Mouse (Mus musculus) left cerebral cortex, adult 2 months (tissue): ENCODE results near the gene Tph2. TPM values are rescaled to one million over a fixed set of nuclear protein-coding genes. Genes with fewer than 3 reads are reported as not detected.
"Not testable (repeated sequence)": the region's sequence is repeated elsewhere in the genome, so short reads cannot be mapped to it uniquely, and the experiment has no call there.

Experiments
- DNase-seq, 2 experiments: peaks; one replicate each; pipeline ENCODE4 v3.0.0; 2021 to 2022; ENCODE audit warnings: low spot score in 2 of 2, mixed read lengths in 1 of 2; ENCODE audit errors: extremely low spot score in 1 of 2
- H3K27ac ChIP-seq: fragments of 200-600 bp; 2 replicates; pipeline ENCODE4 v1.8.1; 2022
- H3K4me3 ChIP-seq: fragments of 200-600 bp; 2 replicates; pipeline ENCODE4 v1.8.1; 2022
- CTCF ChIP-seq: fragments of 200-600 bp; IDR thresholded peaks from 2 replicates; pipeline ENCODE4 v1.8.1; 2022; ENCODE audit warnings: antibody characterized with exemption, mild to moderate bottlenecking, moderate library complexity
- intact Hi-C: fragments of 180-260 bp; cut with DNase I; formaldehyde crosslinking; loops from one replicate; pipeline ENCODE4 v1.15.1; 2025
- long read RNA-seq, 2 experiments: library from polyadenylated mRNA; stranded (forward); transcript quantifications; one replicate each; pipeline ENCODE4 v2.0.0; 2021; ENCODE audit warnings: borderline mapping rate in 2 of 2
- total RNA-seq, 2 experiments: library from RNA; stranded (reverse); gene quantifications; 2 replicates each; pipeline ENCODE4 v1.2.3; 2021

The Tph2 gene
- total RNA-seq = under 1 TPM; 0.72 to 0.79 TPM
- long read RNA-seq, experiment 1 = 0 reads
- long read RNA-seq, experiment 2 = 0 reads

- H3K4me3 ChIP-seq = no peak within 1 kb of the TSS
- no peak within 1 kb of the TSS for H3K27ac ChIP-seq
- DNase-seq = peak; percentile 29 to 54
- intact Hi-C loops = no loop called here
- peak; percentile 65 for TF ChIP-seq CTCF
Observed at GRCm38 (mm10) chr10:115184697-115185096, at the start of gene Tph2. TSS of gene Tph2 (minus strand) at chr10:115185022.

GRCm38 (mm10) chr10:115233798-115234197 is 49.0 kb upstream of the Tph2 start:
- Histone ChIP-seq H3K27ac (no peak overlapping the region), H3K4me3 (no peak overlapping the region)
- intact Hi-C loops = no loop called here
- TF ChIP-seq CTCF = no peak
- DNase-seq = no peak

- Histone ChIP-seq H3K27ac (no peak overlapping the region), H3K4me3 (no peak overlapping the region)
- intact Hi-C loops = no loop called here
- DNase-seq = no peak
- TF ChIP-seq CTCF = peak; percentile 11
Observed at GRCm38 (mm10) chr10:115232513-115232912, 47.7 kb upstream of the Tph2 start.

GRCm38 (mm10) chr10:115229023-115229422 is 44.2 kb upstream of the Tph2 start:
- intact Hi-C loops = no loop called here
- Histone ChIP-seq H3K4me3 (no peak overlapping the region), H3K27ac (no peak overlapping the region)
- DNase-seq = no peak
- no peak for TF ChIP-seq CTCF

- H3K4me3 ChIP-seq = no peak overlapping the region
- no peak overlapping the region for H3K27ac ChIP-seq
- no peak for TF ChIP-seq CTCF
- DNase-seq = no peak
- intact Hi-C loops = no loop called here
Observed at GRCm38 (mm10) chr10:115226586-115226985, 41.8 kb upstream of the Tph2 start.

GRCm38 (mm10) chr10:115223845-115224244 is 39.0 kb upstream of the Tph2 start:
- Histone ChIP-seq H3K27ac (no peak overlapping the region), H3K4me3 (no peak overlapping the region)
- DNase-seq = no peak
- TF ChIP-seq CTCF = no peak
- intact Hi-C loops = no loop called here

- no peak for TF ChIP-seq CTCF
- H3K4me3 ChIP-seq = no peak overlapping the region
- H3K27ac ChIP-seq = no peak overlapping the region
- intact Hi-C loops = no loop called here
- no peak for DNase-seq
Observed at GRCm38 (mm10) chr10:115212916-115213580, 28.2 kb upstream of the Tph2 start.

- intact Hi-C loops = loop anchor here (10.0 kb wide), 1 partner anchor 209 kb away; no protein-coding TSS in a partner anchor
- Histone ChIP-seq H3K4me3 (no peak overlapping the region), H3K27ac (no peak overlapping the region)
- DNase-seq = no peak
- TF ChIP-seq CTCF = no peak
Observed at GRCm38 (mm10) chr10:115205825-115206224, 21.0 kb upstream of the Tph2 start.

GRCm38 (mm10) chr10:115205284-115205683 is 20.5 kb upstream of the Tph2 start:
- no peak for TF ChIP-seq CTCF
- Histone ChIP-seq H3K4me3 (no peak overlapping the region), H3K27ac (no peak overlapping the region)
- no peak for DNase-seq
- intact Hi-C loops = loop anchor here (10.0 kb wide), 1 partner anchor 210 kb away; no protein-coding TSS in a partner anchor

GRCm38 (mm10) chr10:115191214-115191613 is 6.4 kb upstream of the Tph2 start:
- Histone ChIP-seq H3K4me3 (no peak overlapping the region), H3K27ac (no peak overlapping the region)
- DNase-seq = no peak
- intact Hi-C loops = no loop called here
- TF ChIP-seq CTCF = no peak

- no peak for DNase-seq
- H3K27ac ChIP-seq = no peak overlapping the region
- no peak for TF ChIP-seq CTCF
- H3K4me3 ChIP-seq = no peak overlapping the region
- intact Hi-C loops = no loop called here
Observed at GRCm38 (mm10) chr10:115187390-115187789, 2.6 kb upstream of the Tph2 start.

- intact Hi-C loops = no loop called here
- DNase-seq = no peak
- TF ChIP-seq CTCF = no peak
- H3K4me3 ChIP-seq = no peak overlapping the region
- no peak overlapping the region for H3K27ac ChIP-seq
Observed at GRCm38 (mm10) chr10:115181034-115181433, 3.8 kb downstream of the Tph2 start.

GRCm38 (mm10) chr10:115178019-115178418 is 6.8 kb downstream of the Tph2 start:
- DNase-seq, H3K27ac ChIP-seq, intact Hi-C loops, H3K4me3 ChIP-seq: not testable (repeated sequence)
